Mouse (Mus musculus) cerebral cortex, adult 2 months (tissue): Measurements from ENCODE around the gene Gm8251.

Experiments used
- WGBS: fragments of 180-500 bp; shearing (Covaris S2); methylation state at CpG from one replicate; pipeline ENCODE4 v1.1.7; 2018; 5-methylcytosine and 5-hydroxymethylcytosine counted together

Gm8251 gene

DNA sequence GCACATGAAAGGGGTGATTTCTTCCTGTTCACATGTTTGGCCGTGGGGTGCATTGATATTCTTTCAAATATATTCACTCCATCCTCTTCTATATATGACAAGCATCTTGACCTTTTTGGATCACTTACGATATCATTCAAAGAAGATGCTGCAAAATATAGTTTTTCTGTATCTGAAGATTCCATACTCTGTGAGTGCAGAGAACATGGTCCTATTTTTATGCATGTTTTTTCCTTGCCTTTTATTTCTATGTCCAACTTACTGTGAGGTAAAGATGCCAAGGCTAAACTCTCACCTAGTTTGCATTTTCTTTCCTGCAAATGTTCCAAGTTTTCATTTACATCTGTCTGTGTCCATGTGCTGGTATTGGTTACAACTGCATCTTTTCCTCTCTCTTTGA lies at the start of gene Gm8251:
Gene Gm8251 (minus strand): TSS at position 101 of the 400 bp plus-strand sequence.
- WGBS, result 84% methylated on average over 2 of the region's 2 CpGs

DNA sequence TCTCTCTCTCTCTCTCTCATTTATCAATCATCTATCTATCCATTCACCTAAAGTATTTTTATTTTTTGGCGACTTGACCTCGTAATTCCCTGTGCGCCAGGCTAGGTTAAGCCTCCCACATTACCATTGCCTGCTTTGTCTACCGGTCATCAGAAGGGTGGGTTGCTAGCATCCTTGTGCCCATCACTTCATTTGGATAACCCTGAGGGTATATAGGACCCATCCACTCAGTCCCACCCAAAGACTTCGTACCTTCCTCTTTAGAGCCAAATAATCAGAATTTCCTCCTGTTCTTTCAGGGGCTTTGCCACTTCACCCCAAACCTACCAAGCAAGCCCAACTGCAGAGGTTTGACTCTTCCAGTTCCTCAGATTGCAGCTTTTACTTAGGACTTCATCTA lies 41.2 kb upstream of the Gm8251 start:
- 20% methylated on average over 5 of the region's 5 CpGs for WGBS

DNA sequence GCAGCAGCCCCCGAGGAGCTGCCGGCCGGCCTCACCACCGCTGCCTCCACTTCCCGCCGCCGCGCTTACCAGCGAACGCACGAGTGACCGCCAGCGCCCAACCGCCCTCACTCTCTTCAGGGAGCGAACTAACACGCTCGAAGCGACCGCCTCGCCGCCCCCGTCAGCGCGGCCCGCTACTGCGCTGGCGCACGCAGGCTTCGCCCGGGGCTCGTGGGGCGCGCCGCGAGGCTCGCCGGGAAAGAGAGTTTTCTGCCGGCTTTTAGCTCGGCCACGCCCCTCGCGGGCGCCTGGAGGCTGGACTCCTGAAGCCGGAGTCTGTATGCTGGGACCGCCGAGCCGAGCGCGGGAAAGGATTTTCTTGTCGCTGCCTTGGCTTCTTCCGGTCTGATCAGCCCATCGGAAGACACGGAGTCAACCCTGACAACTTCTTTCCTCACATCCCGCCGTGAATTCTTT lies 40.6 kb upstream of the Gm8251 start, which contains the start of gene Tex30:
Gene Tex30 (minus strand): TSS at position 183 of the 459 bp plus-strand sequence.
- under 1% methylated on average over 55 of the region's 55 CpGs for WGBS

DNA sequence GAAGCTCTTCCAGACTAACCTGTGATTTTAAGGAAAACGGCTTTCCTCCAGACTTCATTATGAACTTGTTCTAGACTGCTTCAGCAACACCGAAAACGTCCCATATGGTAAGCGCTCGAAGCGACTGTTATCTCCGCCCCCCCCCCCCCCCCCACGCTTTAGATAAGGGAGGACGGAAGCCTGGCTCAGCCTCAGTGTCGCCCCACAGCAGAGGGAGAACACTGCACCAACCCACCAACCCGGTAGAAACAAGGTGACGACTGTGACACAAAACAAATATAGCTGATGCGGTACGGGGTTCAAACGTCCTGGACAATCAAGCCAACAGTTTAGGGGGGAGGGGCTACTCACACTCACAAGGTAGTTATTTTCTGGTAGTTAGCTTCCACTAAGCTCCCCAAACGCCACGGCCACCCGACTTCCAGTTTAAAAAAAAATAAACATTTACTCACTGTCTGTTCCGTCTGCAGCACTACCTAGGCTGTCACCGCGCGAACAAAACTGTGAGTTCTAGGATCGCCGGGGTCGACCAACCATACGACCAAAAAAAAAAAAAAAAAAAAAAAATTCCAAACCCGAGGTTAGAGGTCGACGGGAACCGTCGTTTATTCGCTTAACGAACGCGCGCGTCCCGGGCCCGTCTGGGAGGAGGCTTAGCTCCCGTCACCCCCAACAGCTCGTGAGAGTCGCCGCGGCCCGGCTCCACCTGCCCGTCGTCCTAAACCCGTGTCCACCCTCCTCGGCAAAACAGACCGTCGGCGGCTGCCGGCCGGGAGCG lies 39.9 kb upstream of the Gm8251 start:
- under 1% methylated on average over 55 of the region's 55 CpGs for WGBS

DNA sequence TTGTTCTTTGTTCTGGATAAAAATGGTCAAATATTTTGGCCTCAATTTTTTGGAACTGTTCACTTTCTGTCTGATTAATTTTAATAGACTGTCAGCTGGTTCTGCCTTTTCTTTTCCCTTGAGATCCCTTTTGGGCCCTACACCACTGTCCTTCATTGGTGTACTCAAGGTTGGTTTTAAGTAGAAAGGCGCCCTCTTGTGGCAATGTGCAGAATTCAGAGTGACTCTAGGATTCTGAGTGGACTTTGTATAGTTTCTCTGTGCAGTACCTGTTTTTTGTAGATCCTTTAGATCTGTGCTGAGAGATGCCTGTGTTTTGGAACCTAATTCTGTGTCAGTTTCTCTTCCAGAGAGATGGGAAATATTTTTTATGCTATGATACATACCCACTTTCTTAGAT lies 2.9 kb upstream of the Gm8251 start:
- WGBS, result 0% methylated on average over 1 of the region's 1 CpGs

DNA sequence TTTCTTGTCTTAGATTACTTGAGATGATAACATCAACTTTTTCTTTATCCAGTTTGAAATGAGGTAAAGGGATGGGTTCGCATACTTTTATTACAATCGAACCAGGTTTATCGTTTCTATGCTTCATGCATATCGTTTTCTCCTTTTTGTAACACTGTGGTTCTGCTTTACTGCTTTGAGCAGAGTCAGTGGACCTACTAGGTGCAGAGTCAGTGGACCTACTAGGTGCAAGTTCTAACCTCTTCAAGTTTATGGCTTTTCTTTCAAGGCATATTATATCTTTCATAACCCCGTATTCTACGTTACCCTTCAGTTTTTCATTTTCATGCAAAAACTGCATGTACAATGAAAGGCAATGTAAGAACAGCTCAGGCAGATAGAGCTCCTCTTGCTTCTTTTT lies 1.7 kb upstream of the Gm8251 start:
- 96% methylated on average over 6 of the region's 6 CpGs for WGBS

DNA sequence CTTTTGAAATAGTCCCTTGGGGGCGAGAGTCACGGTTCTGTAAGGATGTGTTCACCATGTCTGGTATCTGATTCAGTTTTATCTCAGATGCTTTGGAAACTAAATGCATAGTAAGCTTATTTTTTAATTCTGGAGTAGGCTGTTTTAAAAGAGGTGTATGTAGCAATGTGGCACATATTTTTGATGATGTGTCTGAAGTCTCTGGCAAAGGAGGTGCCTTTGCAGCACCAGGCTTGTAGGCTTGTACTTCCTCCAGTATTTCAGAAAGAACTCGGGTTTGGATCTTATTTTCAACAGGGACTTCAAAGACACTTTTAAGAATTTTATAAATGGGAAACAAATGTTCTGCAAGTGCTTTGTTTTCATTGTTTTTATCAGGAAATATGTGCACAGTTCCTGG lies 3.9 kb downstream of the Gm8251 start:
- 55% methylated on average over 3 of the region's 3 CpGs for WGBS

DNA sequence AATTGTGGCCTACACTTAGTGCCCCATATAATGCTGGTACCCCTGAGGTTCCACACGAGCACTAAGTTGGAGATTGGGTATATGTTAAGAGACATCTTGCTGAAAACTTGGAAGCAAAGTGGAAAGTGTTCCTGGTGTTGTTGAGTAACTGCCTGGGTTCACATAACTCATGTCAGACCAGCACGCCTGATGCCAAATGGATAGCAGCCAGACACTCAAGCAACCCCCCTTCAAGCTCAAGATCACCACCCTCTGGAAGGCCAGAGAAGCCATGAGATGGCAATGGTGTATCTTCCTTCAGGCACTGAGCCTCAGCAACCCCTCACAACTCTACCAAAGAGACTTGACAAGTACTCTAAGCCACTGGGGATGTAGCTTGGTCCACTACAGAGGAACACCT lies 15.2 kb downstream of the Gm8251 start:
- WGBS, result 90% methylated on average over 2 of the region's 2 CpGs

DNA sequence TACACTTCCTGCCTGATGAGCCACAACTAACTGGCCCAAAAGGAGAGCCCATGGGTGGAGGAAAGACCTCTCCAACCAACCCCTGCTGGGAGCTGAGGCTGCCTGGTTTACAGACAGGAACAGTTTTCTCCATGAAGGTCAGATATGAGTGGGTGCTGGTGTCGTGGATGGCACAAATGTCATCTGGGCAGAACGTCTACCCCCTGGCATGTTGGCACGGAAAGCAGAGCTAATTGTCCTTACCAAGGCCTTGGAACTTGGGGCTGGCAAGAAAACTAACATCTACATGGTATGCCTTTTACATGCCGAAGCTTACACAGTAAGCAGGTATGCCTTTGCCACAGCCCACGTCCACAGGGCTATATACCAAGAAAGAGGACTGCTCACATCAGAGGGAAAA lies 16.0 kb downstream of the Gm8251 start:
- 89% methylated on average over 5 of the region's 5 CpGs for WGBS

DNA sequence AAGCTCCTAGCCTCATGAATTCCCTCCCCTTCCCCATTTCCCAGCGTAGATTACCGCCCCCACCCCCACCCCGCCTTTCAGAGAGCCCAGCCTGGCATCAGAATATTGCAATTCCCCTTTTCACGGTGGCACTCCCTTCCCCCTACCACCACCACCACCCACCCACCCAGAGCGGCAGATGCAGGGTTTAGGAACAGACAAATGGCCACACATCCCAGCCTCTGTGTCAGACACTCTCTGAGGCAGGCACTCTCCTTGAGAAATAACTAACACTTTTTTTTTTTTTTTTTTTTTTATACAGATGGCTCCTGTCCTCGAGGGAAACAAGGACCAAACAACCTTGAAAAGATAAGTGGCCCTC lies 19.2 kb downstream of the Gm8251 start:
- WGBS, result 3% methylated on average over 6 of the region's 6 CpGs

DNA sequence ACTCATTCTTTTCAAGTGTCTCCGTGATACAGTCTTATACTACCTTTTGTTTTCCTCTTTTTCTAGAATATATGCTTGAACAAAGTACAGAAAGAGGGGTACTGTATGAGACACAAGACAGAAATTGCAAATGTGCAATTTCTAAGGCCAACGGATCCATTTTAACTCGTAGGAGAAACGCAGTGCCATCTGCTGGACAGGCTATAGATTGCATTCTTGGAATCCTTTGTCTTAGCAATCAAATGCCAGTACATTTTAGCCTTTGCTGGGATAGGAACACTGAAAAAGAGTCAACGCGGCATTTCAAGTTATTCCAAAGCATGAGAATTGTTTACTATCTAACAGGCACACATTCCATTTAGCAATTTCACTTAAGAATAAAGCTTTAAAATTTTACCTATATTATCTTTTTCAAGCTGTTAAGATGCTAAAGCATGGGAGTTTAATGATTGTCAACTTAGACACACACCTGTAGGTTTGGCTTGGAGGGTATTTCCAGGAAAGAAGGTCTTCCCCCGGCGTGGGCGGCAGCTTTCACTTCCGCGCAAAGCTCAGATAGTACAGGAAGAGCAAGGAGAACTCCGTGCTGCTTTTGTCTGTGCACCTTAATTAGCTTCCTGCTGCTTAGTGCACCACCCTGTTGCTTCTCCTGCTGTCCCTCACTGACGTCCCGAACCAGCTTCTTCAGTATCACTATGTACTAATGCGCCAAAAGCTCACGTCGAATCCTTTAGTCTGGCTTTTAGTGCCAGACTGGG lies 19.8 kb downstream of the Gm8251 start:
- WGBS, result 1% methylated on average over 17 of the region's 17 CpGs

DNA sequence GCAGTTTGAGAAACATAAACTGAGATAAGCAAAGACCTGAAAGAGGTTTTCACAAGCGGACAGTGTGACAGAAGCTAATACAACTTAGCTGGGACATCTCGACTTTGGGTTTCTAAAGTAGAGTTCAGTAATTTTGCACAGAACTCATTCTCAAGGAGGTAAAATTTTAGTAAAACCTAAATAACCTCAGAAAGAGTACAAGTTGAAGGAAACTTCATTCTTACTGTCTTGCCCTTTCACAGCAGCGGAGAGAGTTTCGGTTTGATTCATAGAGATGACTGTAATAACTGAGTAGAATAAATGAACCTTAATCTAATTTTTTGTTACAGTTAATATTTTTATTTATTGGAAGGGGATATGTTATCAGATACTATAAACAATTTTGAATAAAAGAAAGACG lies 28.8 kb downstream of the Gm8251 start:
- 93% methylated on average over 5 of the region's 5 CpGs for WGBS

DNA sequence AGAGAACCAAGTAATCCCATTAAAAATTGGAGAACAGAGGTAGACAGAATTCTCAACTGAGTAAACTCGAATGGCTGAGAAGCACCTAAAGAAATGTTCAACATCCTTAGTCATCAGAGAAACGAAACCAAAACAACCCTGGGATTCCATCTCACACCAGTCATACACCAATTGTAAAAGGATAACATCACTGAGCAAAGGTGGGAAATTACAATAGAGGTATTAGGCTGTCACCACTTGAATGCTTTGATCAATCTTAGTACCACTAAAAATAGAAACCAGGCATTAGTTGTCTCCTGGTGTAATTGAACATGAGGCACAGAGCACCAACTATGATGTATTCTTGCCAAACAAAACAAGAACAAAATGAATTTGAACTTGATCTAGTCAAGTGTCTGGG lies 29.5 kb downstream of the Gm8251 start:
- 73% methylated on average over 2 of the region's 2 CpGs for WGBS

DNA sequence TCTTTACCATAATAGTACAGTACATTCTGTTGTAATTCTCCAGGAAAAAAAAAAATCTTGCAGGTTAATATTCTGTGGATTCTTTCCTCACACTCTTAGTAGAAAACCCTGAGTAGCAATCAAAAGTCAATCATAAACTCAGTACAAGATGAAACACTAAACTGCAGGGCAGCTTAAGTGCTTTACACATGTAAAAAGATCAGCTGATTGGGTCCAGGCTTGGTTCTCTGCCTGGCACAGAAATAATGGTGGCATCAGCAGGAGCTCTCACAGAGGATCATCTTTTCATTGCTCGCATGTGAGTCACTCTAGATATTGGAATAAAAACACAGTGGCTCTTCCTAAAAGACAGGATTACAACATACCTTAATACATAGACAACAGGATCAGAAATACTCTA lies 34.1 kb downstream of the Gm8251 start:
- 76% methylated on average over 1 of the region's 1 CpGs for WGBS

DNA sequence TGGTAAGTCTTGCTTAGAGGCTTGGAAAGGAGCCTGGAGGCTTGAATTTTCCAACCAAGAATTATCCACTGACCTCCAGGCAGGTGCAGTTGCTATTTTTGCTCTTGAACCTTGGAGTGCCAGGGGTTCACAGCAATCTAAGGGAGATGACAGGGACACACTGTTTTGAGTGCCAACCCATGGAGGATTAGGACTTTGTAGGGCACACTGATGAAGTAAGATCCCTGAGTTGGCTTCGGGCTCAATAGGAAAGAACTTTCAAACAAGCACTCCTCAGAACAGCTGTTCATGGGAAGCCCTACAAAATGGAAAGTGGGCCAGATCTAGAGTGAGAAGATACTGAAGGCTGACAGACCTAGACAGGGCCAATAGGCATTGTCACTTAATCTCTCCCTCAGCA lies 39.1 kb downstream of the Gm8251 start:
- WGBS, result 86% methylated on average over 1 of the region's 1 CpGs

DNA sequence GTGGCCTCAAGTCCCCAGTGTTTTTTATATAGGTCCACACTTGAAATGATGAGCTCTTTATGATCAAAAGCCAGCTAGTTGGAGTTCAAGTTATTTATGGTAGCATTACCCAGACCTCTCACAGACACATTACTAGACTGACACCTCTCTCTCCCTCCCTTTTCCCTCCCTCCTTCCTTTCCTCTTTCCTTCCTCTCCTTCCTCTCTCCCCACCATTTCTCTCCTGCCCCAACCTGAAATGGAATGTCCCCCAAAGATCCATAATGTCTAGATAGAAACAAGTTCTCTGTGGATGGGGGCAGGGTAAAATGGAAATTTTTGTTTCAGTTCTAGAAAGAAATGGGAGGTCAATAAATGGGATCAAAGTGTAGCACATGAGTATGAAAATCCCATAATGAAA lies 41.8 kb downstream of the Gm8251 start, which contains the start of gene Mettl21c:
Gene Mettl21c (minus strand): TSS at position 101 of the 400 bp plus-strand sequence.

DNA sequence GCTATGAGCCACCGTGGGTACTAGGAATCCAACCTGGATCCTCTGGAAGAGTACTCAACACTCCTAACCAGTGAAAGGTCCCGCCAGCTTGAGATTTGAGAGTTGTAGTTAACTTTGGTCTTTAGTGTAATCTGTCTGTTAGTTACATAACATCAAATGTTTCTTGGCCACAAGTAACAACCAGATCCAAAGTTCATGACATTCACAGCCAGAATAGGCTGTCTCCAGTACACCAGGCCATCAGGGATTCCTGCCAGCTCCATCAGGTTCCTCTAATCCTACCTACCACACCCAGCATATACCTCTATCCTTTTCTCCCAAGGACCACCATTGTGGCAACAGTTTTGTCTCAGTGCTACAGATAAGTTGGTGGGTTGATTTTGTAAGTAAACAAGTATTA lies 46.2 kb downstream of the Gm8251 start:
- 96% methylated on average over 2 of the region's 2 CpGs for WGBS
